Mouse (Mus musculus) spleen, adult 2 months (tissue): ENCODE data around the gene 1700008O03Rik.

Experiments used
- CTCF ChIP-seq: fragments of 200-500 bp; IDR thresholded peaks from 2 replicates; pipeline ENCODE4 v1.5.1; 2011; ENCODE audit warnings: mild to moderate bottlenecking, inconsistent platforms; ENCODE audit not compliant: insufficient read depth, insufficient read length, insufficient replicate concordance; ENCODE audit errors: extremely low read depth
- POLR2A ChIP-seq: fragments of 200-500 bp; IDR thresholded peaks from 2 replicates; pipeline ENCODE4 v1.6.1; 2011; ENCODE audit warnings: low read depth, low read length, inconsistent platforms

- TF ChIP-seq POLR2A (no peak), CTCF (no peak)
Observed at GRCm38 (mm10) chr7:44427666-44428065, 42.0 kb upstream of the 1700008O03Rik start.
